Mouse (Mus musculus) spleen, postnatal 4 days (tissue): Measurements from ENCODE around the gene Gprin3.

Experiments used
- DNase-seq, 2 experiments: peaks; one replicate each; pipeline ENCODE4 v3.0.0; 2022; ENCODE audit warnings: low spot score in 2 of 2

Gene Gprin3

DNA sequence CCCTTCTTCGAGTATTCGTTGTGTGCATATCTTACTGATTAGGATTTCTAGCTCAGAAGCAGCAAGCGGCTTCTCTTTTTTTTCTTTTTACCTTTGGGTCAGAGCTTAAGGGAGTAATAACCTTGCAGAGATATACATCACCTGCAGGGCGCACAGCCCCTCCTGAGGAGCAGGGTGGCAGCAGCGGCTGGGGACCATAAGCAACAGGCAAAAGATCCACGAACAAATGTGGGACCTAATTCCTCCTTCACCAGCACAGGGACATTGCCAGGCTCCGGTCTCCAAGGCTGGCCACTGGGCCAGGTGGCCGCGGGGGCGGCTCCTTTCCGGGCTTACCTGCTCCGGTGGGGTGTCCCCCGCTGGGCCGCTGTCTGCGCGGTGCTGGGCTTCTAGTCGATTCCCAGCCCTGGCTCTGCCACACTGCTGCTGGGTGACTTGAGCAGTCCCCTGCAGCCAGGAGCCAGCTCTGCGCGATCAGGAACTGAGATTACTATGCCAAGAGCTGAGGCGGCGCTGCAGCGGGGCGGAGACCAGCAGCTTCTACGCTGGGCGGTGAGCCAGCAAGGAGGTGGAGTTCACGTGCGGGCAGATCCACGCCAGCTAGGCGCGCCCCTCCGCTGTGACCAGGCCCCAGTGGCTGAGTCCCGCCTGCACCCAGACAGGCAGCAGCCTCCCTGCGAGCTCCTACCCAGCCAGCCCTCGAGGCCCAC, at the start of gene Gprin3:
TSS of gene Gprin3 (minus strand) at position 471 of the 710 bp plus-strand sequence.
- peak; percentile 58 to 77 for DNase-seq

DNA sequence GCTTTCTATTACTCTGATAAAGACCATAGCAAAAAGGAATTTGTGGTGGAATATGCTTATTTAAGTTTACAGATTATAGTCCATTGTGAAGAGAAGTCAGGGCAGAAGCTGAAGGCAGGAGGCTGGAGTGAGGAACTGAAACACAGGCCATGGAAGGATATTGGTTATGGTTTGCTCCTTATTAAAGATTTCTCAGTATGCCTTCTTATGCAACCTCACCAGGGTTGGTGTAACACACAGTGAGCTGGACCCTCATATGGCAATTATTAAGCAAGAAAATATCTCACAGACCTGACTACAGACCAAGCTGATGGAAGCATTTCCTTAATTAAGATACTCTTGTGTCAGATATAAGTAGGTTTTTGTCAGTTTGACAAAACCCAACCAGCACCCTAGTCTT, 32.8 kb upstream of the Gprin3 start:
- DNase-seq, result no peak

DNA sequence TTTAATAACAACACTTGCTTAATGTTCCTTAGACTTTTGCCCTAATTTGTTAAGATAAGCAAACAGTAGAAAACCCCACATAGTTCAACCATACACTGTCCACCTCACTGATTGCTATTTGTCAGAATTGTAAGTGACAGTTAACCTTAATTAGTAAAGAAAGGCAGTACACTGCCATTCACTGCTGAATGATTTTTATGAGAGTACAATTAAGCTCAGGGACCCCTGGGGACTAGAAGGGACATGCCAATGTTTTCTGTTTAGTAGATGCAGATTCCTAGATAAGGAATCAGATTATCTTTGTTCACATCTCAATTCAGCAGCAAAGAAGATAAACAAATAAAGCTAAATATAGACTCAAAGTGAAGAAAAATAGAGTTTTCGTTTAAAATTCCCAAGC, 30.0 kb upstream of the Gprin3 start:
- DNase-seq, result no peak

DNA sequence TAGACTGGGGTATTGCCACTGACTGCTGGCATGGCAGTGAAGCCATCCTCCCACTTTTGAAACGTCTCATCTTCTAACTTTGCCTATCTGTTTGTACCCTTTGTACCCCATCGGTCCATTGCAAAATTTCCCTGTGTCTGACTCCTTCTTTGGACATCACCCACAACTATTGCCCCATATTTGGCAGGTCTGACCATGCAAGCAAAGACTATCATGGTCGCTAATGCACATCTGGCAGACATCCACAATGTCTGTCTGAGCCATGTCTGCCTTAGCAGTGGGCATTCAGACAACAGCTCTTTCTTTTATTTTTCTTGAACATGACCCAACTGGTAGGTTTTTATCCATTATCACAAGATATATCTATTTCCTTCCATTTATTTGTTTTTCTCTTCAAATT, 25.3 kb upstream of the Gprin3 start:
- DNase-seq, result no peak

DNA sequence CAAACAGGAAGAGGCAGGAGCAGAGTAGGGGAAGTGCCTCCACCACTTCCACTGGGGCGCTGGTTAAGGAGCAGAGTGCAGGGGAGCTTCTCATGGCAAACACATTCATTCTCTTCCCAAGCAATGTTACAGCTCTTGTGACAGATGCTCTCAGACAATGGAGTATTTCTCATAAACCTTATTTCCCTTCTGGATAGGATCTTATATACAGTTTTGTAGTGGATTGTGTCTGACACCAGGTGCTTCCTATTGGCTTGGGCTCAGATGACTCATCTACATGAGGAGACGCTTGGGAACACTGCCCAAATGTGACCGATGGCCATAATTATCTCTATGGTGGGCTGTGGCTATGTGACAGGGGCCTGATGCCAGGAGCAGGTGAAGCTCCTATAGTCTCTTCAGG, 19.0 kb upstream of the Gprin3 start:
- DNase-seq, result no peak

DNA sequence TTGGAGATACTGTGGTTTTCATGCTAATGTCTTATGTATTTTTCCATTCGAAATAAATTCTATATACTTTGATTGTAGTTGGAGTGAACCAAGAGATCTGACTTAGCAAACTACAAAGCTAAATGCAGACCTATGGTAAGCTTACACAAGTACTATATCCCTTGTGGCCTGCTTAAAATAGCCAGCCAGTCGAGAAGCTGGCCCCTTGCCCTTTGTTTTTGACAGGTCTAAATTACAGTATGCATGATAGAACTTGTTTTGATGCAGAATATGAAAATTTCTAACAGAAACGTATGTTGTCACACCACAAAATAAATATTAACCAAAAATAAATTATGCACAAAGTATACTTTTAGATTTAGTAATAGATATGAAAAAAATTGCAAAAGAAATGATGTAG, 9.8 kb upstream of the Gprin3 start:
- no peak for DNase-seq

DNA sequence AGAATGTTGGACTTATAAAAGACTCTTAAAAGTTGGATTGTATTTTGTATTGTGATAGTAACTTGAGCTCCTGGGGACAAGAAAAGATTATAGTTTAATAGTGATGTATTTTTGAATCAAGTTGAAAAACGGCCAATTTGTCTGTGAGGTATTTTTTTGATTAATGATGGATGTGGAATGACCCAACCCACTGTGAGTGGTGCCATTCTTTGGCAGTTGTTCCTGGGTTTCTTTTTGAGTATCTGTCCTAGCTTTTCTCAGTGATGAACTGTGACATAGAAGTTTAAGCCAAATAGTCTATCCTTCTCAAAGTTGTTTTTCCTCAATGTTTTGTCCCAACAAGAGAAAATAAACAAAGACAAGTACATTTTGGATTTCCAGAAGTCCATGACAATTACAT, 7.0 kb upstream of the Gprin3 start:
- no peak for DNase-seq

DNA sequence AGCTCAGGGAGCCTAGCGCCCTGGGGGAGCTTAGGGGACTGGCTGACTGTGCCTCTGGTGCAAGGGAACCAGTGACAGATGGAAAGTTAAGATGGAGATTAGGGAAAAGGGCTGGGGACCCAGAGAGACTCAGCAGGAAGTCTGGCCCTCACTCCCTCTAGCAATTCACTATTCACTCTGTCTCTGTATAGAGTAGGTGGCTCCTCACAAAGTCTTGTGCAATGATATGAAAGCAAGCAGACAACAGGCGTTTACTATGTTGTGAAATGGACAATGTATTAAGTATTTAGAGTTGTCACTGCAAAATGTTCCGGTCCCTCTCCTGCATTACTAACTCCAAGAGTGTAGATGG, 416 bp upstream of the Gprin3 start:
- no peak for DNase-seq

DNA sequence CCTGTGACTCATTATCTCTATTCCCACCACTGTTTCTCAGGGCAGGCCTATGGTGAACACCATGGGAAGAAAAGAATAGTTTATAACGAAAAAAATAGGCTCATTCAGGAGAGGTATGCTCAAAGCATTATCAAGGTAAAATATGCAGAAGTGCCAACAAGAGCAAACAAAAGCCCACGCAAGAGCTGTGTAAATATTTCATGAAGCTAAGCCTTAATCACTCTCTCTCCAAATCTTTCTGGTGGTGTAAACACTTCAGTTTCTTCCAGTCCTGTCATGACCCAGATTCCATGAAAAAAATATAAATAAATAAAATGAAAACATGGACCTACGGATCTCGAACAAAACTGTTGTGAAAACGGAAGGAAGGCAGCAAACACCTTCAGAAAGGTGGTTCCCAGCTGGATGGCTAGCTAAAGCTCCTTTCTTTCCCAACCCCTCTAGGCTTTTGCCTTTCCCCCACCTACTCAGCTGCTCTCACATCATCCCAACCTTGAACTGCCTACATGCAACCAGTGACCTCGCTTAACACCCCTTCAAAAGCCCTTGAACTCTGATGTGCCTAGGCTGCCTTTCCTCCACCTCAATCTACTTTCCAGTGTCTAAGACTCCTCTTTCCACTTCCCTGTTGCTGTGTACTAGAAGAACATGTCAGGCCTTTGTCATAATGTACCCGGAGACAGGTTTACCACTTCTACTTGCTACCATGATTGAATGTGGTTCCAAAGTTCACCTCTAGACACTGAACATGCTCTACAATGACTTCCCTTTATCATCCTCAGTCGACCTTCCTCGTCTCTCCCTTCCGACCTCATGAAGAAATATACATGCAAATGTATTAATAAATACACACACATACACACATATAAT, 988 bp downstream of the Gprin3 start:
- no peak for DNase-seq

DNA sequence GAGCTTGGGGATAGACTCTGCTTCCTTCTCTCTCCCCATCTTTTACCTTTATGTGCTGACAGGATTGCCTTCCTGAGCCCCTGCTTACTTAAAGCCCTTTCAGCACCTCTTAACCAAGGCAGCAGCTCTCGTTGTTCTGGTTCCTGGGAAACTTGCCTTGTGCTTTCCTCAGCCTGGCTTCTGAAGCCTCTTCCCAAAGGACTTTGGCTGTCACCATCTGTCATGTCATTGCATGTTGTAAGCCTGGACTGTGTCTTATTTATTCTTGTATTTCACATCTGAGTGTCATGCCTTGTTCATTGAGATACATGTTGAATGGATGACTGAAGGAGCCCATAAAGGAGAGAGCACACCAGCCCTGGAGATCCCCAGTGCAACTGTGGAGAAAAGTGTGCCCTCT, 2.3 kb downstream of the Gprin3 start:
- DNase-seq, result no peak

DNA sequence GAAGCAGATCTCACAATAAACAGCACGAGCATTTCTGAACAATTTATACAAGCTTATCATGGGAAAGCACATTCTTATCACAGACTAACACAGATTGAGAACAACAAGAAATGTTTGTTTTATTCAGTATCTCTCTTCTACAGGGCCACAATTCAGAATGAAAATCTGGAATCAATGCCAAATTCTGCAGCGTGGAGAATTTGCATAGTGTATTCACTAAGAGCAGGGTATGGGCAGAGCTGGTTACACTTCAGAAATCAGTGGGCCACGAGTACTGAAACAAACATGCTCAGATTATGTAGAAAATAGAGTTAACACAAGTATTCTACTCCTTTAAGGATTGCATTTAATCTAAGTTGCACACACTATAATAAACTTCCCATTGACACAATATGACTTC, 6.8 kb downstream of the Gprin3 start:
- DNase-seq, result no peak

DNA sequence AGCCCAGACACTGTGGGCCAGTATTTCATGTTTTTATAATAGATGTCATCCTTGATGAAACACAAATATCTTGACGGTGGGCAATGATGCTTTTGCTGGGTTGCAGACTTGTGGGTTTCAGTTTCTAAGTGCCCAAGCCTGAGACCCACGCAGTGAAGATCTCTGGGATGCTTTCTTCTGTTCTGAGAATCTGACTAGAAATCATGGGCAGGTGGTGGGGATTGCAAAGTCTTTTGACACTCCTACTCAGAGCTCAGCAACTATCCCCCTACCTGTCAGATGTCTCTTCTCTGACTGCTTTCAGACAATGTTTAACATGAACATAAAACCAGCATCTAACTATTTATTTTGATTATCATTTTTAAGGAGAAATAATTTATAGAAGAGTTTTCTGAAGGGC, 7.4 kb downstream of the Gprin3 start:
- DNase-seq, result no peak

DNA sequence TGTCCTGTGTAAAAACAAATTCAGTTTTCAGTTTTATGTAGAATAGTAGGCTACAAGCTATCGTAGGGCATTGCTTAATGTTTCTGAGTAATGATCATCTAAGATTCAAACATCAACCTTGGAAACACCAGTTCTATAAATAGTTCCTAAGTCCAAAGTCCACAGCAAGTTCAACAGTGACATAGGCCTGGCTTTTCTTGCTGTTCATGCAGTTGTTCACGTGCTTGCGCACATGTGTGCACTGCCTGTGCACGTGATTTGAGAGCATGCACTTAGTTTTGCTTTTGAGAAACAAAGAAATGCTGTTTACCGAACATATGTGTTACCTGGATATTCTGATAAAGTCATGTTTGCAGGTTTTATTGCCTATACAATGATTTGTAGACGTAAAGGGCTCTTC, 11.3 kb downstream of the Gprin3 start:
- DNase-seq, result no peak

DNA sequence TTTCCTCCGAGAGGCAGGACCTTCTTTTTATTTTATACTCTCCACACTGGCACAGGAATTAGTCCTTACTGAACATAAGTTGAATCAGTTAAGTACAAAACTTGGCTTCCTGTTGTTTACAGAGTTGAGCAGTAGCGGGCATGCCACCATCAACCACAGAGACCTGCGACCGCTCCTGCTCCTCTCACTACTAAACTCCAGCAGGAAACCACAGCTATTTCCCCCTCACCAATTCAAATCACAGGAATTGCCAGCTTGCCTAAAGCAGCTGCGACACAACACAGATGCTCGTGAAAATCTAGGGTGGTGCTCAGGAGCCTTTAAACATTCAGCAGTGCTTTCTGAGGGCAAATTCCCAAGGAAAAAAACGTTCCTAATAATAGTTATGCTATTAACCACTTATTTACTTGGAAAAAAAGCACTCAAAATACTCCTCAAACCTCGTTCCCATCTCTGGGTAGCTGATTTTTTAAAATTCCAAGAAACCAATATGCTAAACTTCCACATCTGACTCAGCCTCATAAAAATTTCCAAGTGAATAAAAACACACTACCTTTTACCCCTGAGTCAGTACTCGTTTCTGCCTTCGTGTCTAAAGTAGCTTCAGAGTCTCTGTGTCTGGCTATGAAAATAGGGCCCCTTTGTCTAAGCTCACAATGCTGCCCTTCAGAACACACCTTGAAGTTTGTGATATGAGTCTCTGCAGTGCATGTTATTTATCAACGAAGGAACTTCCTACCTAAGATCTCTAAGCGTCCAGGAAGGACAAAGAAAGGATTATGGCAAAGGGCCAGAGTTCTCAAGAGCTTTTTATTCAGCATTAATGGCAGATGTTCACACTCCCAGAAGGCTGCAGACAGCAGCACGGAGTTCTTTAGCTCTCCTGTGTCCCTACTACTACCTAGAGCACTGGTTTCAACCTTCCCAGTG, 13.4 kb downstream of the Gprin3 start:
- no peak for DNase-seq

DNA sequence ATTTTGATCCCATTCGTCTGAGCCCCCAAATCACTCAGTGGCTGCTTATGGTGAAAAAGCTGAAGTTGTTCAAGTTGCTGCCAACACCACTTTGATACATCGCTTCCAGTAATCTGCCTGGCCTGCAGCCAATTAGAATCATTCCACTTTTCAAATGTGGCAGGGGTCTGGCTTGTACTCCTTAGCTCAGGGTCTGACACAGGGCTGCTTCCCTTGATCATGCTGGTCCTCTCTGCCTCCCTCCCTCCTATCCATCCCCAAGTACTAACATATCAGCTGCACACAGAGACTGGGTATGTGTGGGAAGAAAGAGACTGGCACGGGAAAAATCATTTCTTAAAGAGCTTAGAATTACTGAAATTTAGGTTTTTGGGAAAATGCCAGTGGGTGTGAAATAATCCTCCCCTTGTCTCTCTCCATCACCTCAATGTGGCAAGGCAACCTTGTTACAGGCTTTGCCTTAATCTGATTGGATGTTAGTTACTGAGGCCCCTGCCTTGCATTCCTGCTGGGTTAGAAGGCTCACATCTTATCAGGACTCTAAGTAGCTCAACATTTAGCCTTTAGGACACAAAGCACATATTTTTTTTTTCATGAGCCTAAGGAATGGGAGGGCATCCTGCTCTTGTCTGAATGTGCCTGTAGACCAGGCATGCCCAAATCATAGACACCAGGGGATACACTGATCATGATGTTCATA, 16.9 kb downstream of the Gprin3 start:
- no peak for DNase-seq

DNA sequence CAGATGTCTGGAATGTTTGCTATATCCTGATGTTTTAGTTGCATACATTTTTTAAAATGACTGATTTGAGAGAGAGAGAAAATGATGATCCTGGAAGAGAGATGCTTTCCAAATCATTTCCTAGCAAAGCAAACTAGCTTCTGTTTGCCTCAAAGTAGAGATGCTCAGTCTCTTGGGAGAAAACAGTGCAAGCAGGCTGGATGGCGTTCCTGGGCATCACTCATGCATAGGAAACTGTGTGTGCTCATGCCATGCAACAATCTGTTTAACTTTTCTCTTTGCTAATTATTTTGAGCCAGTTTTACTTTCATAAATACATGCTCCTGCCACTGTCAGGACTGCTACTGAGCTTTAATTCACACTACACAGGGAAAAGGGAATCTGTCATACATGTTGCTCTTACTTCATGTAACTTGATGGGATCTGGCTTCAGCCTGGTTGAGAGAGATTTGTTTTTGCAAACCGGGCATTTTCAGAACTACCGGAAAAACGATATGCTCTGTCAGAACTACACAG, 18.6 kb downstream of the Gprin3 start:
- no peak for DNase-seq

DNA sequence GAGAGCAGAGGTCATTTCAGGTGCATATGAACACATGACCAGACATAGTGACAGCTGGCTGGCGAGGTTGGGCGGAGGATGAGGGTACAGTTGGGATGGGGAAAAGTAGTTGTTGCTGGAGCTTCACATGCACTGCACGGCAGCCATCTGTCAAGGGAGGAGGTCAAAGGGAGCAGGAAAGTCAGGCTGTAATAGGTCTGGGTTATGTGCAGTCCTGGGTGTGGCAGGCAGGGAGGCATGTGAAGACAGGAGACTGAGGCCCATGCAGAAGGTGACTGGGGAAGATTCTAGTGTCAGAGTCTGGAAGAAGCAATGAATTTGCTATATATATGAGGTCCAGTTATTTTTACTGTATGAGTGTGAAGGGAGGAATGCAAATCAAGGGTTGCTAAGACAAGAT, 35.9 kb downstream of the Gprin3 start:
- no peak for DNase-seq

DNA sequence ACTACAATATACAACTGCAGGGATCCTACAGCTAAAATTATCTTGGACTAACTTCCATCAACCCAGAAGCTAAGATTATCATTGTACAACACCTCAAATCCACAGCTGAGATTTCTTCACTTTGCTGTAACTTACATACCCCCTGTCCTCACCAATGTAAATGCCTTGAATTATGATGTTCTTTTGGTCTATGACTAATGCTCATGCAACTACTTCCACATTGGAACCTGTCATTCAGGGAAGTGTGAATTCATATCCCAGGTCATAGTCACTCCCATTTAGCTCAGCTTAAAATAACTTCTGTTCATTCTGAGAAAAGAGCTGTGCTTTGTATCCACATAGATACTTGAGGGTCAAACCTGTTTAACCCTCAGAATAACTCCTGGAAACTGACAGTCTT, 60.8 kb downstream of the Gprin3 start:
- DNase-seq, result no peak

DNA sequence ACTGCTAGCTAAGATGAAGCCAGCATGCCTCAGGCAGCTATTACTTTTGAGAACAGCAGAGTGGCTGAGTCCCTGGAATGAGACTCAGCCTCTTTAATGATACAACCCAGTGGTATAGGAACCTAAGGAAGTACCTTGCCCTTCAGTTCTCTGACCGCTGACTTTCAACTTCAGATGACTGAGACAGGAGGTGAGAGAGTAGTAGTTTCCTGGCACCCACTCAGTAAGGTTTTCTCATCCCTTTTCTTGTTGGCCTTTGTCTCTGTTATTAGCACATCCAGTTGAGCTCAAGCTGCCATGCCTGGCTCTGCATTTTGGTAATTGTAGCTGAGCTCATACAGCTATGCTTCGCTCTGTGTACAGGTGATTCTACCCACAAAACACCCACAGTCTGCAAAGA, 62.8 kb downstream of the Gprin3 start:
- no peak for DNase-seq

DNA sequence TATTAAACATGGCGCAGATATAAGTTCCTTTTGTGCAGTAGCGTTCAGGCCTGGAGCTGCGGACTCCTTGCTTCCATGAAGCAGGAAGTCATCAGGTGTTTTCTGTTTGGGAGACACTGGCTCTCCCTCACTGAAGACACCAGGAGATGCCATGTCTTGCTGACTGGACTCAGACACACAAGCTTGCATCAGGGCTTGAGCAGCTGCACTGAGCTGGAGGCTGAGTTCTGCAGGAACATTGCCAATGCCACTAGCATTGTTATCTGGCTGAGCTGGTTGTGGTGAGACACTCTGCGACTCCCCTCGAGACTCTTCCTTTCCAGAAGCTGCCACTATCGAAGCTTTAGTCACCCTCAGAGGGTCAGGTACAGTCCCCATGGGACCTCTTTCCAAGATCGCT, 71.2 kb downstream of the Gprin3 start:
- no peak for DNase-seq

DNA sequence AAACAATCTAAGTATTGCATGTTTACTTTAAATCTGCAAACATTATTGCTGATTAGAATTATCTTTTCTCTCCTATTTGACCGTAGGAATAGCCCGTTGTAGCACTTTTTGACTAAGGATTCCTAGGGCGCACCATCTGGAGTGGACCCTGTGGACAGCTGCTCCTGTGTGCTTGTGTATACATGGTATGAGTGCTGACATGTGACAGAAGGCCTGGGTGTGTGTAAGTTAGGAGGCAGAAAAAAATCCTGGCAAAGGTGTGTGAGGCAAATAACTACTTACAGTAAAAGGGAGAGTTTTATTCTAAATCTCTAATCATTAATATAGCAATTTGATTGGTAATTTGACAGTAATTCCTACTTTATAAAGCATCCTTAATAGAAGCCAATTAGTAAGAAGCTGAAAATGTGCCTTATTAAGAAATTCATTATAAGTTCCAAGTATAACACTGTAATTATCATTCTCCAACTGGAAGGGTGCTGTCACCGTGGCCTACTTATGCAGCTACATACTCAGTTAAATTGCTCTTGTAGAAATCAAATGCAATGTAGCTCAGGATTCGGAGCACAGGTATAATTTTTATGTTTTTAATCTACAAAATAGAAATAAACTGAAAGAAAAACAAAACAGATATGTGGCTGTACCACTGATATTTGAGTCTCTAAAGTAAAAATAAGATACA, 74.8 kb downstream of the Gprin3 start:
- no peak for DNase-seq
